Mouse (Mus musculus) hindbrain, postnatal 0 days (tissue): ENCODE results near the gene Mapkapk2. TPM values are rescaled to one million over a fixed set of nuclear protein-coding genes. Genes with fewer than 3 reads are reported as not detected.

Source experiments
- ATAC-seq: fragments of 200-750 bp; cut with Nextera tagmentation; 2 replicates; pipeline ENCODE4 v1.8.0; 2017; ENCODE audit warnings: mild to moderate bottlenecking, moderate TSS enrichment, moderate library complexity
- DNase-seq: peaks from one replicate; pipeline ENCODE4 v3.0.0-alpha.2; 2015; ENCODE audit warnings: low spot score
- H3K27ac ChIP-seq: fragments of 300-500 bp; sonication (generic); 2 replicates; pipeline ENCODE4 v1.5.1; 2014; ENCODE audit warnings: mild to moderate bottlenecking
- H3K27me3 ChIP-seq: fragments of 300-500 bp; sonication (generic); 2 replicates; pipeline ENCODE4 v1.6.1; 2014; ENCODE audit warnings: low read length, mixed read lengths; ENCODE audit not compliant: insufficient read depth
- H3K36me3 ChIP-seq: fragments of 300-500 bp; sonication (generic); 2 replicates; pipeline ENCODE4 v1.6.1; 2014; ENCODE audit warnings: low read length, mixed read lengths; ENCODE audit not compliant: insufficient read depth
- H3K4me1 ChIP-seq: fragments of 300-500 bp; sonication (generic); 2 replicates; pipeline ENCODE4 v1.6.1; 2014; ENCODE audit warnings: antibody characterized with exemption, low read length, mixed read lengths; ENCODE audit not compliant: insufficient read depth
- H3K4me2 ChIP-seq: fragments of 300-500 bp; sonication (generic); 2 replicates; pipeline ENCODE4 v1.6.1; 2014; ENCODE audit warnings: low read depth, mild to moderate bottlenecking, low read length, moderate library complexity, mixed read lengths
- H3K4me3 ChIP-seq: fragments of 300-500 bp; sonication (generic); 2 replicates; pipeline ENCODE4 v1.5.1; 2014; ENCODE audit warnings: low read length
- H3K9ac ChIP-seq: fragments of 300-500 bp; sonication (generic); replicated peaks from 2 replicates; pipeline ENCODE4 v1.6.1; 2014; ENCODE audit warnings: mild to moderate bottlenecking, low read length, moderate library complexity, mixed read lengths
- H3K9me3 ChIP-seq: fragments of 300-500 bp; sonication (generic); 2 replicates; pipeline ENCODE4 v1.6.1; 2016; ENCODE audit warnings: low read length, mixed read lengths
- CTCF ChIP-seq: IDR thresholded peaks from 2 replicates; pipeline ENCODE4 v1.5.1; 2016; ENCODE audit warnings: antibody characterized with exemption, control low read depth, low read depth
- WGBS: fragments of 180-500 bp; shearing (Covaris S2); extraction: QIAGEN DNeasy Blood & Tissue Kit; methylation state at CpG from one replicate; pipeline ENCODE4 v1.1.7; 2014; 5-methylcytosine and 5-hydroxymethylcytosine counted together
- polyA plus RNA-seq: library from polyadenylated mRNA; unstranded; fragments of >200 nt; fragmentation: Nextera tagmentation; extraction: Ambion mirVana; gene quantifications from 2 replicates; pipeline ENCODE4 v1.2.1, GENCODE M21; 2015
- total RNA-seq: library from RNA; depleted of rRNA; stranded (reverse); fragments of >200 nt; gene quantifications from 2 replicates; pipeline ENCODE4 v1.2.3, GENCODE M21; 2014

Mapkapk2 gene
- total and polyA plus RNA-seq, 2 experiments from 2014 or later, result 21.2 to 71.1 TPM

GRCm38 (mm10) chr1:131125987-131126744 lies 28.5 kb upstream of the Mapkapk2 start:
- no peak for DNase-seq
- WGBS, result 86% methylated on average over 11 of the region's 11 CpGs
- Histone ChIP-seq H3K9me3 (no peaks in the 10 kb centered on the region), H3K36me3 (peaks cover 29% of the 10 kb centered on the region), H3K4me3 (no peak overlapping the region), H3K27me3 (no peaks in the 10 kb centered on the region), H3K4me1 (no peaks in the 10 kb centered on the region), H3K9ac (no peak overlapping the region), H3K27ac (no peak overlapping the region), H3K4me2 (no peak overlapping the region)
- ATAC-seq, result no peak
- no peak for TF ChIP-seq CTCF

GRCm38 (mm10) chr1:131123522-131124265 lies 26.1 kb upstream of the Mapkapk2 start:
- Histone ChIP-seq H3K9ac (no peak overlapping the region), H3K27ac (no peak overlapping the region), H3K4me3 (no peak overlapping the region), H3K27me3 (no peaks in the 10 kb centered on the region), H3K4me2 (no peak overlapping the region), H3K9me3 (no peaks in the 10 kb centered on the region), H3K36me3 (peaks cover 13% of the 10 kb centered on the region), H3K4me1 (no peaks in the 10 kb centered on the region)
- ATAC-seq (no peak), DNase-seq (no peak)
- no peak for TF ChIP-seq CTCF
- WGBS, result 70% methylated on average over 10 of the region's 10 CpGs

- Histone ChIP-seq H3K9me3 (no peaks in the 10 kb centered on the region), H3K4me2 (no peak overlapping the region), H3K27ac (no peak overlapping the region), H3K36me3 (0 out of 2 replicates have a peak, but pooled peaks cover 3% of the 10 kb centered on the region), H3K27me3 (no peaks in the 10 kb centered on the region), H3K4me3 (no peak overlapping the region), H3K4me1 (no peaks in the 10 kb centered on the region), H3K9ac (no peak overlapping the region)
- no peak; the same call in 1 of the 2 replicates for TF ChIP-seq CTCF
- WGBS, result 42% methylated on average over 3 of the region's 3 CpGs
- ATAC-seq (no peak), DNase-seq (no peak)
These were observed 24.4 kb upstream of the Mapkapk2 start for GRCm38 (mm10) chr1:131121987-131122386.

GRCm38 (mm10) chr1:131119026-131119425 lies 21.4 kb upstream of the Mapkapk2 start:
- no peaks in the 10 kb centered on the region for H3K36me3 ChIP-seq
- 64% methylated on average over 2 of the region's 2 CpGs for WGBS
- H3K4me3 ChIP-seq, result no peak overlapping the region
- no peaks in the 10 kb centered on the region for H3K27me3 ChIP-seq
- no peak for DNase-seq
- peak; percentile 63 for TF ChIP-seq CTCF
- H3K9me3 ChIP-seq, result no peaks in the 10 kb centered on the region
- H3K27ac ChIP-seq, result no peak overlapping the region
- H3K4me1 ChIP-seq, result peaks cover 3% of the 10 kb centered on the region; the same call in 1 of the 2 replicates
- no peak for ATAC-seq
- H3K9ac ChIP-seq, result no peak overlapping the region
- no peak overlapping the region for H3K4me2 ChIP-seq

GRCm38 (mm10) chr1:131118530-131118929 lies 20.9 kb upstream of the Mapkapk2 start:
- Histone ChIP-seq H3K27ac (no peak overlapping the region), H3K36me3 (no peaks in the 10 kb centered on the region), H3K4me3 (no peak overlapping the region), H3K9ac (no peak overlapping the region), H3K4me1 (peaks cover 3% of the 10 kb centered on the region; the same call in 1 of the 2 replicates), H3K9me3 (no peaks in the 10 kb centered on the region), H3K4me2 (no peak overlapping the region), H3K27me3 (no peaks in the 10 kb centered on the region)
- no peak for DNase-seq
- ATAC-seq, result no peak
- WGBS, result 71% methylated on average over 10 of the region's 10 CpGs
- TF ChIP-seq CTCF, result no peak

GRCm38 (mm10) chr1:131116430-131117011 lies 18.9 kb upstream of the Mapkapk2 start:
- Histone ChIP-seq H3K9me3 (no peaks in the 10 kb centered on the region), H3K36me3 (no peaks in the 10 kb centered on the region), H3K9ac (0 out of 2 replicates have a peak overlapping the region, but pooled peaks have one; percentile 6), H3K4me3 (no peak overlapping the region), H3K4me2 (peak overlapping the region; percentile 4; the same call in 1 of the 2 replicates), H3K4me1 (peaks cover 3% of the 10 kb centered on the region; the same call in 1 of the 2 replicates), H3K27me3 (no peaks in the 10 kb centered on the region), H3K27ac (peak overlapping the region; percentile 41)
- peak; percentile 20 for ATAC-seq
- 32% methylated on average over 13 of the region's 13 CpGs for WGBS
- peak; percentile 65 for DNase-seq
- TF ChIP-seq CTCF, result no peak
